Mouse (Mus musculus) myocyte (in vitro differentiated cells): ENCODE data around the gene Kmt5c. TPM values are rescaled to one million over a fixed set of nuclear protein-coding genes. Genes with fewer than 3 reads are reported as not detected.

ENCODE experiments used
- H3K27me3 ChIP-seq: one replicate; pipeline ENCODE4 v1.6.1; 2011; ENCODE audit not compliant: control insufficient read depth, insufficient read depth, insufficient read length
- H3K36me3 ChIP-seq: one replicate; pipeline ENCODE4 v1.6.1; 2011; ENCODE audit not compliant: control insufficient read depth, insufficient read depth
- H3K4me2 ChIP-seq: one replicate; pipeline ENCODE4 v1.6.1; 2011; ENCODE audit warnings: low read depth, control low read depth
- H3K4me3 ChIP-seq: one replicate; pipeline ENCODE4 v1.5.1; 2011; ENCODE audit warnings: mild to moderate bottlenecking, control low read depth, moderate library complexity
- H3K79me2 ChIP-seq: one replicate; pipeline ENCODE4 v1.6.1; 2011; ENCODE audit not compliant: control insufficient read depth, insufficient read depth
- H3ac ChIP-seq: one replicate; pipeline ENCODE4 v1.6.1; 2011; ENCODE audit not compliant: control insufficient read depth, insufficient read length
- CEBPB ChIP-seq: IDR thresholded peaks from 2 replicates; pipeline ENCODE4 v1.6.1; 2011; ENCODE audit warnings: mild to moderate bottlenecking, moderate library complexity; ENCODE audit not compliant: poor library complexity, insufficient read depth, severe bottlenecking
- E2F4 ChIP-seq: IDR thresholded peaks from one replicate; pipeline ENCODE4 v1.6.1; 2011; ENCODE audit warnings: mild to moderate bottlenecking, control low read depth, moderate library complexity; ENCODE audit not compliant: insufficient read depth
- MAX ChIP-seq: IDR thresholded peaks from one replicate; pipeline ENCODE4 v1.6.1; 2011; ENCODE audit warnings: low read depth, mild to moderate bottlenecking, control low read depth
- MYOD1 ChIP-seq, 3 experiments: IDR thresholded peaks; one replicate each; pipeline ENCODE4 v1.6.1; 2011; ENCODE audit warnings: control low read depth in 2 of 3, low read depth in 2 of 3, mild to moderate bottlenecking in 2 of 3, moderate library complexity in 1 of 3; ENCODE audit not compliant: insufficient read length in 2 of 3, control insufficient read depth in 1 of 3
- MYOG ChIP-seq, 3 experiments: IDR thresholded peaks; one replicate each; pipeline ENCODE4 v1.6.1; 2011; ENCODE audit warnings: control low read depth in 2 of 3, low read depth in 2 of 3, mild to moderate bottlenecking in 2 of 3; ENCODE audit not compliant: insufficient read length in 2 of 3, control insufficient read depth in 1 of 3, insufficient read depth in 1 of 3
- POLR2A ChIP-seq: IDR thresholded peaks from one replicate; pipeline ENCODE4 v1.6.1; 2011; ENCODE audit warnings: low read depth, mild to moderate bottlenecking, control low read depth, moderate library complexity; ENCODE audit not compliant: insufficient read length
- POLR2AphosphoS2 ChIP-seq: IDR thresholded peaks from one replicate; pipeline ENCODE4 v1.6.1; 2011; ENCODE audit warnings: low read depth, control low read depth; ENCODE audit not compliant: insufficient read length
- REST ChIP-seq: IDR thresholded peaks from one replicate; pipeline ENCODE4 v1.6.1; 2011; ENCODE audit warnings: mild to moderate bottlenecking, control low read depth, moderate library complexity; ENCODE audit not compliant: insufficient read depth, insufficient read length
- SRF ChIP-seq: IDR thresholded peaks from one replicate; pipeline ENCODE4 v1.6.1; 2011; ENCODE audit warnings: low read depth; ENCODE audit not compliant: control insufficient read depth, insufficient read length
- TCF12 ChIP-seq: IDR thresholded peaks from one replicate; pipeline ENCODE4 v1.6.1; 2011; ENCODE audit warnings: mild to moderate bottlenecking, control low read depth; ENCODE audit not compliant: poor library complexity, insufficient read depth, severe bottlenecking
- TCF3 ChIP-seq: IDR thresholded peaks from one replicate; pipeline ENCODE4 v1.6.1; 2011; ENCODE audit warnings: low read depth, control low read depth; ENCODE audit not compliant: insufficient read length
- USF1 ChIP-seq: IDR thresholded peaks from one replicate; pipeline ENCODE4 v1.6.1; 2011; ENCODE audit warnings: low read depth, mild to moderate bottlenecking, control low read depth, moderate library complexity
- polyA plus RNA-seq: library from polyadenylated mRNA; unstranded; fragments of >200 nt; fragmentation: generic; extraction: Trizol; gene quantifications from one replicate; pipeline ENCODE4 v1.2.1, GENCODE M21; 2012; ENCODE audit warnings: missing spikeins

Kmt5c gene
- polyA plus RNA-seq, 1 experiment = 19.2 TPM

DNA sequence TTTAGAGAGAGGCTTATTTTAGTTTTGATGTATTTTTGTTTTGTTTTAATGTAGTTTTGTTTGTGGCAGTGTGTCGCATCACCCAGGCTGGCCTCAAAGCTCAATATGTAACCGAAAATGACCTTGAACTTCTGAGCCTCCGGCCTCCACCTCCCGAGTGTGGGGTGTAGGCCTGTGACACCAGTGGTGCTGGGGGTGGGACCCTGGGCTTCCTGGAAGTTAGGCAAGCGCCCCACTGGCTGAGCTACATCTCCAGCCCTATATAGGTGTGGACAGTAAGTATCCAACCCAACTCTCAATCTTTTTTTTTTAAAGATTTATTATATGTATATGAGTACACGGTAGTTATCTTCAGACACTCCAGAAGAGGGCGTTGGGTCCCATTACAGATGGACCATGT is 36.7 kb upstream of the Kmt5c start:
- Histone ChIP-seq H3K27me3 (no peaks in the 10 kb centered on the region), H3K4me3 (no peak overlapping the region), H3ac (no peak overlapping the region), H3K36me3 (no peaks in the 10 kb centered on the region), H3K79me2 (no peaks in the 10 kb centered on the region), H3K4me2 (no peak overlapping the region)
- no peak for TF ChIP-seq MYOG (IDR thresholded peaks at IDR 0.05; ENCODE audit: control insufficient read depth in 1 of 3, insufficient read depth in 1 of 3, insufficient read length in 2 of 3, low read depth in 2 of 3)
- no peak for TF ChIP-seq POLR2AphosphoS2
- no peak for TF ChIP-seq SRF
- TF ChIP-seq POLR2A = no peak

DNA sequence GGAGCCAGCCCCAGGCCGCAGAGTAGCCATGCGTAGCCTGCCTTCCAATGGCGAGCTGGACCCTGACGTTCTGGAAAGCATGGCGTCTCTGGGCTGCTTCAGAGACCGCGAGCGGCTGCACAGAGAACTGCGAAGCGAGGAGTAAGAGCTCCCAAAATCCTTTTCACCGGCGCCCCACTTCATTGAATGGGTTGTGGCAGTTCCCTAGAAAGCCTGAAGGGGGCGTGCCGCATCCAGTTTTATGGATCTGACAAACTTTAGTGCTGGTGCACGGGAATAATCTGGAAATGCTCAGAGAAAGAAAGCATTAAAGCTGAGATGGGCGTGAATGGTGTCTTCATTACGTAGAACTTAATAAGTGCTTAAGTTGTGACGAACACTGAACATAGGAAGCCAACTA is 34.8 kb upstream of the Kmt5c start:
- no peaks in the 10 kb centered on the region for H3K36me3 ChIP-seq
- no peaks in the 10 kb centered on the region for H3K27me3 ChIP-seq
- no peak overlapping the region for H3ac ChIP-seq
- H3K79me2 ChIP-seq = no peaks in the 10 kb centered on the region
- TF ChIP-seq POLR2A = no peak
- TF ChIP-seq MYOG (IDR thresholded peaks at IDR 0.05; ENCODE audit: control insufficient read depth in 1 of 3, insufficient read depth in 1 of 3, insufficient read length in 2 of 3, low read depth in 2 of 3) = no peak
- no peak for TF ChIP-seq E2F4
- TF ChIP-seq SRF = no peak
- TF ChIP-seq MYOD1 (IDR thresholded peaks at IDR 0.05; ENCODE audit: control insufficient read depth in 1 of 3, insufficient read length in 2 of 3, low read depth in 2 of 3) = no peak
- no peak for TF ChIP-seq POLR2AphosphoS2
- no peak for TF ChIP-seq USF1
- TF ChIP-seq TCF12 = no peak
- TF ChIP-seq MAX = no peak
- TF ChIP-seq CEBPB = no peak
- no peak for TF ChIP-seq REST
- TF ChIP-seq TCF3 = no peak
- H3K4me2 ChIP-seq = no peak overlapping the region
- H3K4me3 ChIP-seq = no peak overlapping the region

DNA sequence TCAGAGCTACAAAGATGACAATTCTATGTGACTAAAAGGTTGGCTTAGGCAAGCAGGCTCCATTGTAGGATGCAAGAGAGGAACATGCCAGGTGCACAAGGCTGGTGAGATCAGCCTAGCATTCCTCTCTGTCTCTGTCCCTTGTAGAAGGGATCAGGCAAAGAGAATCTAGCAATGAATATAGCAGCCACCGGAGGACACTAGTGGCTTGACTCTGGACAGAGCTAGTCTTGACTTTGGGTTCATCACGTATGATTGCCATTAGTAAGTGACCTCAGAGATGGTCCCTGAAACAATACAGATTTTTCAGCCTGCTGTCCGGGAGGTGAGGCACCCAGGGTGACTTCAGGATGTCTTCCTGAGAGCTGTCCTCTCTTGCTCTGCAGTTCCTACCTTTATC is 27.3 kb upstream of the Kmt5c start:
- no peaks in the 10 kb centered on the region for H3K36me3 ChIP-seq
- H3K4me2 ChIP-seq = no peak overlapping the region
- no peak for TF ChIP-seq MYOD1 (IDR thresholded peaks at IDR 0.05; ENCODE audit: control insufficient read depth in 1 of 3, insufficient read length in 2 of 3, low read depth in 2 of 3)
- TF ChIP-seq POLR2A = no peak
- TF ChIP-seq REST = no peak
- no peak overlapping the region for H3ac ChIP-seq
- no peaks in the 10 kb centered on the region for H3K79me2 ChIP-seq
- no peaks in the 10 kb centered on the region for H3K27me3 ChIP-seq
- no peak overlapping the region for H3K4me3 ChIP-seq

DNA sequence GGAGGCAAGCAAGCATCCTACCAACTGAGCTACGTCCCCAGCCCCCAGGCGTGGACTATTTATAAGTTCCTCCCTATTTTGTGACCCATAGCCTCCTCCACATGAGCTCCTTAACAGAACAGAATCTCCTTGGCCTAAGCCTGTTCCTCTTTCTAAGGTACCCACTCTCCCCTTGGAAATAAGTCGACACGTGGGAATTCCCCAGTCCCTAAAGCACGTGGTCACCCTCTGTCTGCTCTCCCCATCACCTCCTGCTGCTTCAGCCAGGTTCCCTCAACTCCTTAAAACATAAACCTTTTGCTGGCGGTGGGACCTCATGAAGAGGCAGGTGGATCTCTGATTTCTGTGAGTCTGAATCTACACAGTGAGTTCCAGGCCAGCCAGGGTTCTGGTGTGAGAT is 23.0 kb upstream of the Kmt5c start:
- H3K79me2 ChIP-seq = no peaks in the 10 kb centered on the region
- no peak for TF ChIP-seq SRF
- no peak for TF ChIP-seq MYOD1 (IDR thresholded peaks at IDR 0.05; ENCODE audit: control insufficient read depth in 1 of 3, insufficient read length in 2 of 3, low read depth in 2 of 3)
- TF ChIP-seq USF1 = no peak
- TF ChIP-seq POLR2AphosphoS2 = no peak
- TF ChIP-seq CEBPB = no peak
- TF ChIP-seq MYOG (IDR thresholded peaks at IDR 0.05; ENCODE audit: control insufficient read depth in 1 of 3, insufficient read depth in 1 of 3, insufficient read length in 2 of 3, low read depth in 2 of 3) = no peak
- no peak for TF ChIP-seq MAX
- TF ChIP-seq E2F4 = no peak
- TF ChIP-seq TCF12 = no peak
- H3K4me2 ChIP-seq = no peak overlapping the region
- no peaks in the 10 kb centered on the region for H3K36me3 ChIP-seq
- H3ac ChIP-seq = no peak overlapping the region
- no peak overlapping the region for H3K4me3 ChIP-seq
- no peaks in the 10 kb centered on the region for H3K27me3 ChIP-seq

DNA sequence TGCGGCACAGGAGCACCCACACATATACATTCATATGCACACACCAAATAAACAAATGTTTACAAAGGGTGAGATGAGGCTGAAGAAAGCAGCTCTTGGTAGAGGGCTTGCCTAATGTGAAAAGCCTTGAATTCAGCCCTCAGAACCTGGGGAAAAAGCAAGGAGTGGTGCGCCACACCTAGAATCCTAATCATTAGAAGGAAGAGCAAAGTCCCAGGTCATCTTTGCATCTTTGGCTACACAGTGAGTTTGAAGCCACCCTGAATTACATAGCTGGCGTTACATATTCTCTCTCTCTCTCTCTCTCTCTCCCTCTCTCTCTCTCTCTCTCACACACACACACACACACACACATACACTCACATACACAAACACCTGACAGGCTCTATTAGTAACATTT is 20.6 kb upstream of the Kmt5c start:
- Histone ChIP-seq H3K79me2 (no peaks in the 10 kb centered on the region), H3K27me3 (no peaks in the 10 kb centered on the region), H3ac (no peak overlapping the region), H3K4me2 (no peak overlapping the region), H3K36me3 (no peaks in the 10 kb centered on the region), H3K4me3 (no peak overlapping the region)
- no peak for TF ChIP-seq TCF12
- TF ChIP-seq REST = no peak
- no peak for TF ChIP-seq MYOD1 (IDR thresholded peaks at IDR 0.05; ENCODE audit: control insufficient read depth in 1 of 3, insufficient read length in 2 of 3, low read depth in 2 of 3)
- no peak for TF ChIP-seq SRF
- no peak for TF ChIP-seq MYOG (IDR thresholded peaks at IDR 0.05; ENCODE audit: control insufficient read depth in 1 of 3, insufficient read depth in 1 of 3, insufficient read length in 2 of 3, low read depth in 2 of 3)
- no peak for TF ChIP-seq MAX
- TF ChIP-seq POLR2A = no peak
- TF ChIP-seq CEBPB = no peak
- TF ChIP-seq POLR2AphosphoS2 = no peak
- no peak for TF ChIP-seq USF1
- no peak for TF ChIP-seq TCF3
- TF ChIP-seq E2F4 = no peak

DNA sequence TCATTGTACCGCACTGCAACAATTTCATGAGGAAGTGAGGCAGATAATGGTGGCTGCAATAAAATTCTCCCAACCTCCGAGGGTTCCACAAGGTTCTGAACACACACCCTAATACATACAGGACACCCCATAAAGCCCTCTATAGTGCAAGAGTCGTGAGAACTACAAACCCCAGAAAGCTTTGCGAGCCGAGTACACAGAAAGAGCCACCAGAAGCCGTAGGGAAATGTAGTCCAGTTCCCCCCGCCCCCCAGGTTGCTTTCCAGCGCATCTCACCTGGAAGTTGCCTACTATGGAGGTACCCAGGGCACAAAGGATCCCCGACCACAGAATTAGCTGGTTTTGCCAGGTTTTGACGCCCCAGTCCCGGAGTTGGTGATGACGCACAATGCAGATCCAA is 16.4 kb upstream of the Kmt5c start:
- no peak overlapping the region for H3K4me2 ChIP-seq
- H3ac ChIP-seq = no peak overlapping the region
- no peaks in the 10 kb centered on the region for H3K36me3 ChIP-seq
- TF ChIP-seq CEBPB (no peak), MAX (no peak), MYOD1 (IDR thresholded peaks at IDR 0.05; ENCODE audit: control insufficient read depth in 1 of 3, insufficient read length in 2 of 3, low read depth in 2 of 3) (no peak), USF1 (no peak), E2F4 (no peak), TCF12 (no peak), TCF3 (no peak), MYOG (IDR thresholded peaks at IDR 0.05; ENCODE audit: control insufficient read depth in 1 of 3, insufficient read depth in 1 of 3, insufficient read length in 2 of 3, low read depth in 2 of 3) (no peak), REST (no peak), POLR2AphosphoS2 (no peak), SRF (no peak), POLR2A (no peak)
- H3K4me3 ChIP-seq = no peak overlapping the region
- no peaks in the 10 kb centered on the region for H3K79me2 ChIP-seq
- no peaks in the 10 kb centered on the region for H3K27me3 ChIP-seq
